Mouse (Mus musculus): ENCODE measurements at regions not wholly inside any gene's neighbourhood (a gene's known extent, or its start where the extent isn't known, plus 50 kb on each side); places are given as distances from the start of the nearest gene placed in this dataset.

- Histone ChIP-seq H3K79me2 (replicated peaks; ENCODE audit: control insufficient read depth, insufficient read depth, low read length) (no peaks in the 10 kb centered on the region), H3K9ac (ENCODE audit: low read depth, low read length) (no peak overlapping the region), H3K27ac (no peak overlapping the region), H3K4me3 (no peak overlapping the region), H3K36me3 (ENCODE audit: control insufficient read depth, insufficient read depth, low read length) (no peaks in the 10 kb centered on the region), H3K4me1 (ENCODE audit: control insufficient read depth, insufficient read depth, low read length) (no peaks in the 10 kb centered on the region), H3K27me3 (ENCODE audit: control insufficient read depth, insufficient read depth, low read length) (no peaks in the 10 kb centered on the region)
- no peak for TF ChIP-seq CTCF (IDR thresholded peaks at IDR 0.05)
- no peak for TF ChIP-seq POLR2A (IDR thresholded peaks at IDR 0.05; ENCODE audit: insufficient read depth, low read depth, low read length)
- TF ChIP-seq EP300 (IDR thresholded peaks at IDR 0.05; ENCODE audit: insufficient read depth, low read depth, low read length), result no peak
- intact Hi-C loops (cut with DNase I), result no loop called here
- 80% methylated on average over 5 of the region's 5 CpGs for WGBS
- DNase-seq, result no peak
Observed at GRCm38 (mm10) chr15:88473221-88473620, 126.9 kb upstream of the Zdhhc25 start.

DNA sequence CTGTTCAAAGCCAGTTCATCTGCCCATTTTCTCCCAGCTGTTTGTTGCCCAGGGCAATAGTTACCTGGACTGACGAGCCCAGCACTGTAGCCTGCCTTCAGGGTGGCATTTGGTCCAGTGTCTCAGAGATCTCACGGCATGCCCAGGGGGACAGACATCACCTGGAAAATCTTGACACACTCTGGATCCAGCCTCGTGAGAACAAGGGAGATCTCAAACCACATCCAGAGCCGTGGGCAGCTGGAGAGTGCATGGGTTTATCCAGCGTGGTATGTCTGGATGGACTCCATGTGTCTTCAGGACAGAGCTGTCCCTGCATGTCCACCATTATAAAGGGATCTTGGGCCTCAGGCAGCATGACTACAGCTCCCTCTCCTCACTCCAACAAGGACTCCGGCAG lies 116.6 kb upstream of the Zdhhc25 start:
- DNase-seq, result no peak
- Histone ChIP-seq H3K4me3 (no peak overlapping the region), H3K9ac (ENCODE audit: low read depth, low read length) (no peak overlapping the region), H3K36me3 (ENCODE audit: control insufficient read depth, insufficient read depth, low read length) (no peaks in the 10 kb centered on the region), H3K27ac (no peak overlapping the region), H3K79me2 (replicated peaks; ENCODE audit: control insufficient read depth, insufficient read depth, low read length) (no peaks in the 10 kb centered on the region), H3K4me1 (ENCODE audit: control insufficient read depth, insufficient read depth, low read length) (no peaks in the 10 kb centered on the region), H3K27me3 (ENCODE audit: control insufficient read depth, insufficient read depth, low read length) (no peaks in the 10 kb centered on the region; the same call in 1 of the 2 replicates)
- WGBS, result 73% methylated on average over 6 of the region's 6 CpGs
- TF ChIP-seq EP300 (IDR thresholded peaks at IDR 0.05; ENCODE audit: insufficient read depth, low read depth, low read length), result no peak
- TF ChIP-seq POLR2A (IDR thresholded peaks at IDR 0.05; ENCODE audit: insufficient read depth, low read depth, low read length), result no peak
- TF ChIP-seq CTCF (IDR thresholded peaks at IDR 0.05), result no peak
- intact Hi-C loops (cut with DNase I), result no loop called here

DNA sequence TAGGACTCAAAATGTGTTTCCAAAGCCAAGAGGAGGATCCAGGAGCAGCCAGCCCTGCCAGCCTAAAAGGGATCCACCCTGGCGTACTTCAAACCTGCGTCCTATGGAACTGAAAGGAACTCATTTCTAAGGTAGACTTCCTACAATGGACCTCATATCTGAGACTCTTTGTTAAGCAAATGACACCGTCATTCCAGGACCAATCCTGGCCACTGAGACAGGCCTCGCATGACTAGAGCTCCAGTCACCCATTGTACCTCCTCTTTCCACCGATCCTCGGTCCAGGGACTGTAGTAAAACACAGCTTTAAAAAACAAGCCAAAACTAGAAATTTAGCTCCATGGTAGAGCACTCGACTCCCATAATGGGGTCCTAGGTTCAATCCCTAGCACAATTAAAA lies 110.4 kb upstream of the Zdhhc25 start:
- H3K9ac ChIP-seq (ENCODE audit: low read depth, low read length), result no peak overlapping the region
- no peaks in the 10 kb centered on the region; the same call in 1 of the 2 replicates for H3K27me3 ChIP-seq (ENCODE audit: control insufficient read depth, insufficient read depth, low read length)
- intact Hi-C loops (cut with DNase I), result no loop called here
- no peak for DNase-seq
- no peak overlapping the region for H3K27ac ChIP-seq
- H3K4me3 ChIP-seq, result no peak overlapping the region
- no peaks in the 10 kb centered on the region for H3K36me3 ChIP-seq (ENCODE audit: control insufficient read depth, insufficient read depth, low read length)
- no peak for TF ChIP-seq EP300 (IDR thresholded peaks at IDR 0.05; ENCODE audit: insufficient read depth, low read depth, low read length)
- TF ChIP-seq POLR2A (IDR thresholded peaks at IDR 0.05; ENCODE audit: insufficient read depth, low read depth, low read length), result no peak
- TF ChIP-seq CTCF (IDR thresholded peaks at IDR 0.05), result no peak
- peaks cover 4% of the 10 kb centered on the region for H3K4me1 ChIP-seq (ENCODE audit: control insufficient read depth, insufficient read depth, low read length)
- no peaks in the 10 kb centered on the region for H3K79me2 ChIP-seq (replicated peaks; ENCODE audit: control insufficient read depth, insufficient read depth, low read length)
- 91% methylated on average over 7 of the region's 7 CpGs for WGBS

DNA sequence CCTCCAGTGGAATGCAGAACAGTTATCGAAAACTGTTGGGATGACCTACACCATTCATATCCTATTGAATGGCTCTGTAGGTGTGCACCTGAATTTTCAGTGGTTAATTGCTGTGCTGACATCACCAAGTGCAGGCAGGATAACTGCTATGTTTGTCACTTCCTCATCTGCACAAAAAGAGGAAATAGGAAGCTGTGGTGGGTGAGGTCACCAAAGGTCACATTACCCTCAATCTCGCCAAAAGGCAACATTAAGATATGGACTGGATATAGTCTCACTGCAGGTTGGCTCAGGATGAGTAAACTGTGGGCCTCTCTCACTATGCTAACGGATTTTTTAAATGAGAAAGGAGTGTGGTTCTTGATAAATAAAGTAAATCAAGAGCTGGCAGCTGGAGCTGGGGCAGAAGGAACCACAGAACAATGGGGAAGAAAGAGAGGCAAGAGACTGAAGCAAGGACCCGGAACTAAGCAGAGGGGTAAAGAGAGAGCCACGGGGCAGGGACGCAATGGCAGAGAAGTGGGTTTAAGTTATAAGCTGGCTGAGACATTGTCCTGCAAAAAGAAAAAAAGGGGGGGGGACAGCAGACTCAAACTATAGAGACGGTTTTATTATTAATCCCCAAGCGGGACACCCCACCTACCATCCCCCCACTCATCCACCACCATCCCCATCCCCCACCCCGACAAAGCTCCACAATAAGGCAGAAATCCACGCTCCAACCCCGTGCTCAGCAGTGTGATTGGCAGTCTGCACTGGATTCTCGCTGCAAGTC lies 109.6 kb upstream of the Zdhhc25 start:
- H3K9ac ChIP-seq (ENCODE audit: low read depth, low read length), result no peak overlapping the region
- H3K27ac ChIP-seq, result no peak overlapping the region
- DNase-seq, result peak in 1 of 2 experiments; percentile 11
- WGBS, result 61% methylated on average over 12 of the region's 12 CpGs
- no peaks in the 10 kb centered on the region for H3K36me3 ChIP-seq (ENCODE audit: control insufficient read depth, insufficient read depth, low read length)
- intact Hi-C loops (cut with DNase I), result no loop called here
- H3K4me1 ChIP-seq (ENCODE audit: control insufficient read depth, insufficient read depth, low read length), result peaks cover 4% of the 10 kb centered on the region
- H3K4me3 ChIP-seq, result no peak overlapping the region
- H3K27me3 ChIP-seq (ENCODE audit: control insufficient read depth, insufficient read depth, low read length), result no peaks in the 10 kb centered on the region
- no peaks in the 10 kb centered on the region for H3K79me2 ChIP-seq (replicated peaks; ENCODE audit: control insufficient read depth, insufficient read depth, low read length)
- TF ChIP-seq EP300 (IDR thresholded peaks at IDR 0.05; ENCODE audit: insufficient read depth, low read depth, low read length) (no peak), POLR2A (IDR thresholded peaks at IDR 0.05; ENCODE audit: insufficient read depth, low read depth, low read length) (no peak), CTCF (IDR thresholded peaks at IDR 0.05) (no peak)

DNA sequence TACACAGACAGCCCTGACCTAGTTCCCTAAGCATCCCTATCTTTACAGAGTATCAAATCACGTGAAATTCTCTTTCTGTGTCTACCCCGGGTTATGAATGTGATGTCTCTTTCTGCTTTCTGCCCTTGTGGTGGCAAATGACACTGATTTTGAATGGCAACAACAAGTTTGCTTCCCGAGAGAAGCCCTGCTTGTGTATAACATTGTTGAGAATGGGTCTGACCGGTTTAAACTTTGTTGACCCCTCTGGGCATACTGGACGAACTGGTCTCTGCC lies 109.1 kb upstream of the Zdhhc25 start:
- 76% methylated on average over 5 of the region's 5 CpGs for WGBS
- peaks cover 4% of the 10 kb centered on the region for H3K4me1 ChIP-seq (ENCODE audit: control insufficient read depth, insufficient read depth, low read length)
- no peak overlapping the region for H3K4me3 ChIP-seq
- DNase-seq, result no peak
- intact Hi-C loops (cut with DNase I), result no loop called here
- TF ChIP-seq EP300 (IDR thresholded peaks at IDR 0.05; ENCODE audit: insufficient read depth, low read depth, low read length) (no peak), POLR2A (IDR thresholded peaks at IDR 0.05; ENCODE audit: insufficient read depth, low read depth, low read length) (no peak), CTCF (IDR thresholded peaks at IDR 0.05) (no peak)
- no peak overlapping the region for H3K27ac ChIP-seq
- no peaks in the 10 kb centered on the region for H3K79me2 ChIP-seq (replicated peaks; ENCODE audit: control insufficient read depth, insufficient read depth, low read length)
- H3K27me3 ChIP-seq (ENCODE audit: control insufficient read depth, insufficient read depth, low read length), result no peaks in the 10 kb centered on the region
- H3K36me3 ChIP-seq (ENCODE audit: control insufficient read depth, insufficient read depth, low read length), result no peaks in the 10 kb centered on the region
- no peak overlapping the region for H3K9ac ChIP-seq (ENCODE audit: low read depth, low read length)

- Histone ChIP-seq H3K27ac (no peak overlapping the region), H3K4me1 (ENCODE audit: control insufficient read depth, insufficient read depth, low read length) (no peaks in the 10 kb centered on the region), H3K9ac (ENCODE audit: low read depth, low read length) (no peak overlapping the region), H3K4me3 (no peak overlapping the region), H3K36me3 (ENCODE audit: control insufficient read depth, insufficient read depth, low read length) (no peaks in the 10 kb centered on the region), H3K27me3 (ENCODE audit: control insufficient read depth, insufficient read depth, low read length) (no peaks in the 10 kb centered on the region), H3K79me2 (replicated peaks; ENCODE audit: control insufficient read depth, insufficient read depth, low read length) (no peaks in the 10 kb centered on the region)
- no peak for DNase-seq
- TF ChIP-seq CTCF (IDR thresholded peaks at IDR 0.05) (no peak), EP300 (IDR thresholded peaks at IDR 0.05; ENCODE audit: insufficient read depth, low read depth, low read length) (no peak), POLR2A (IDR thresholded peaks at IDR 0.05; ENCODE audit: insufficient read depth, low read depth, low read length) (no peak)
- WGBS, result 81% methylated on average over 7 of the region's 7 CpGs
- intact Hi-C loops (cut with DNase I), result no loop called here
Observed at GRCm38 (mm10) chr15:88497957-88498356, 102.1 kb upstream of the Zdhhc25 start.

All from heart, adult 2 months (tissue).